Mouse (Mus musculus) brain, embryonic 14.5 days (tissue): Measurements from ENCODE around the gene Mcam. TPM values are rescaled to one million over a fixed set of nuclear protein-coding genes. Genes with fewer than 3 reads are reported as not detected.
A peak's percentile ranks its signal among the peaks of the same experiment; 100 is the strongest.
"Not testable (repeated sequence)": the region's sequence is repeated elsewhere in the genome, so short reads cannot be mapped to it uniquely, and the experiment has no call there.

Source experiments
- DNase-seq: peaks from one replicate; pipeline ENCODE4 v3.0.0-alpha.2; 2011; ENCODE audit warnings: low read depth
- CTCF ChIP-seq: fragments of 200-500 bp; IDR thresholded peaks from 2 replicates; pipeline ENCODE4 v1.5.1; 2012; ENCODE audit warnings: inconsistent platforms, mild to moderate bottlenecking, moderate library complexity, borderline replicate concordance; ENCODE audit not compliant: insufficient read depth, insufficient read length; ENCODE audit errors: extremely low read depth
- POLR2A ChIP-seq: fragments of 200-500 bp; IDR thresholded peaks from 2 replicates; pipeline ENCODE4 v1.6.1; 2012; ENCODE audit warnings: mild to moderate bottlenecking, inconsistent platforms, borderline replicate concordance; ENCODE audit not compliant: poor library complexity, insufficient read depth, insufficient read length, severe bottlenecking; ENCODE audit errors: extremely low read depth
- polyA plus RNA-seq: library from polyadenylated mRNA; depleted of rRNA; stranded (reverse); fragments of >200 nt; gene quantifications from 2 replicates; pipeline ENCODE4 v1.2.3, GENCODE M21; 2012

Mcam gene
- polyA plus RNA-seq, 1 experiment, result 28.5 TPM

DNA sequence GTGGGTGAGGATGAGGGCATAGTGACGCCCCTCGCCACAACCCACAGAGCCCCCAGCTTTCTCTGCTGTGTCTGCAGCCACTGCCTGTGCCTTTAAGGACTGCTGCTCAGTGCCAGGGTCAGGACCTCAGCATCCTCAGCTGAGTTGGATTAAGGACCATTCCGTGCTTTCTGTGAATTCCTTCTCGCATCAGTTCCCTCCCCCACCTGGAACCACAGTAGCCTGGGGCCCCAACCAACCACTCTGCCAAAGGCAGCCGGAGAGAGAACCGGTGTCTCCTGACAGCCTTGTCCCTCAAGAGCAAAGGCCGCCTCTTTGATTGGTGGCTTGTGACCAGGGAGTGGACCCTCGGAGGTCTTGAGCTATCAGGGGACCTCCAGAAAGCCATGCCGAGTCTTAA is 32.8 kb upstream of the Mcam start, which contains the start of gene Mfrp:
TSS of gene Mfrp (plus strand) at position 240 of the 400 bp plus-strand sequence.
- DNase-seq, result no peak
- TF ChIP-seq POLR2A (no peak), CTCF (no peak)

DNA sequence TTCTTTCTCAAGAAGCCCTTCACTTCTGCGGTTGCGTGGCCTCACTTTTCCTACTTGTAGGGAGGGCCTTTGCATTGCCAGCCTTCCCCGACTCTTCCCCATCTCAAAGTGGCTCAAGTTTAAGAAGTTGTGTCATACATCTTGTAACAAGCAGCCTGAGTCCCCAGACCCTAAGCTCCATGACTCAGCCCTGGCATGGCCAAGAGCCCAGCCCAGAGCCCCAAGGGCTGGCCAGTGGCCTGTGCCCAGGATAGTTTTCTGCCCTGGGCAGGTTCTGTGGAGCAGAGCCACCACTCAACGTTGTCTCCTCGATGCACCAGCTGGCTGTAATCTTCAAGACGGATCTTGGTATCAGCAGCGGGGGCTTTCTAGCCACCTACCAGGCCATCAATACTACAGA is 29.4 kb upstream of the Mcam start:
- no peak for DNase-seq
- TF ChIP-seq CTCF (no peak), POLR2A (no peak)

DNA sequence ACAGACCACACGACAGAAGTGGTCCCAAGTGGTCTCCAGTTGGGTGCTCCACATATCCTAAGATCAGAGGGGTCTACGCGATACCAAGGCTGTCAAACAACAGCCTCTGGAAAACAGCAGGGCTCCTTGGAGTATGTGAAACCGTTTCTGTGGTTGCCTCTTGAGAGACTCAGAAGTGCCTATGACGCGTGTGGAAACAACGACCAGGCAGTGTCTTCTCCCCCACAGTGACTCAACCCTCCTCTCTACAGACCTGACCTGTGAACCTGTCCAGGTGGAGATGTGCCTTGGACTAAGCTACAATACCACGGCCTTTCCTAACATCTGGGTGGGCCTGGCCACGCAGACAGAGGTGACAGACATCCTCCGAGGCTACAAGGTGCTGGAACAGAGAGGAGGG is 28.5 kb upstream of the Mcam start:
- DNase-seq, result no peak
- TF ChIP-seq CTCF (no peak), POLR2A (no peak)

DNA sequence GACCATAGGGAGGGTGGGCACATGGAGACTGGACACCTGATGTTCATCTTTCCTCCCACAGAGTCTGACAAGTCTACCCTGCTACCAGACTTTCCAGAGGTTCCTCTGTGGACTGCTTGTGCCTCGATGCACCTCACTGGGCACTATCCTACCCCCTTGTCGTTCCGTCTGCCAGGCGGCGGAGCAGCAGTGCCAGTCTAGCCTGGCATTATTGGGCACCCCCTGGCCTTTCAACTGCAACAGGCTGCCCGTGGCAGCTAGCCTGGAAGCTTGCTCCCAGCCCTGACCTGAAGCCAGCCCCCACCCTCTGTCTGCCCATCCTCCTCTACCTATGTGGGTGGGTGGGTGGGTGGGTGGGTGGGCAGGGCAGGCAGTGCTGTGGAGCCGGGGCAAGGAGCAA is 28.1 kb upstream of the Mcam start:
- DNase-seq, result no peak
- no peak for TF ChIP-seq POLR2A
- no peak for TF ChIP-seq CTCF

DNA sequence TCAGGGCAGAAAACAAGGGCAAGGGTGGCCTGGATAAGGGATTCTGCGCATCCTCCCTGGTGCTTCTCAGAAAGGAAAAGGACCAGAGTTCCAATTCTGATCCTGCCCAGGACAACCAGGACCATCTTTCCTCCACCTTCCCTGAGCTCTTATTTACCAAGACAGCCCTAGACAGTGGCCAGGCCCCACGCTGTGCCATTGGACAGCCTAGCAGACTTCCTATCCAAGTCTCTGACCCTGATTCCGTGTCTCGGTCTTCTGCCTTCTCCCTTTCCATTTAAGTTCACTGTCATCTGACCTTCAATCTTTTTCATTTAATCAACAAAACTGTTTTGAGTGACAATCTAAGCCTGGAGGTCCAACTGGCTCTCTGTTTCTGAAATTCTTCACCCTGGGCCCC is 27.7 kb upstream of the Mcam start:
- TF ChIP-seq POLR2A (no peak), CTCF (no peak)
- DNase-seq, result no peak

DNA sequence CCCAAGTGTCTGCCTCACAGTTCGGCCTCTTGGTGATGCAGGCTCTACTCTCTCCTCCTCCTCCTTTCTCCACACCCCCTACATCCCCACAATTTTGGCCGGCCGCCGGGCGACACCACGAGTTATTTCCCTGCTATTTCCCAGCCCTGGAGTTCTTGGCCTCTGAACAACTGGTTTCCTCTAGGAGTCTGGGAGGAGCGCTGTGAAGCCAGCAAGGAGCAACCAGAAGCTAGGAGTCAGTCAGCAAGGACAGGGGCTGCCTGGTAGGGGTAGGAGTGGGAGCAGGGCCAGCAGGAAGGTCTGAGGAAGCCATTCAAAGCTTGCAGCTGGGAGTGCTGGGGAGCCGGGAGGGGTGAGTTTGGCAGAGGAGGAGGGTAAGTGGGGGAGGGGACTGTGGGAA is 27.2 kb upstream of the Mcam start, which contains the start of gene C1qtnf5:
TSS of gene C1qtnf5 (plus strand) at position 136 of the 400 bp plus-strand sequence.
- TF ChIP-seq POLR2A (no peak), CTCF (no peak)
- peak; percentile 88 for DNase-seq

DNA sequence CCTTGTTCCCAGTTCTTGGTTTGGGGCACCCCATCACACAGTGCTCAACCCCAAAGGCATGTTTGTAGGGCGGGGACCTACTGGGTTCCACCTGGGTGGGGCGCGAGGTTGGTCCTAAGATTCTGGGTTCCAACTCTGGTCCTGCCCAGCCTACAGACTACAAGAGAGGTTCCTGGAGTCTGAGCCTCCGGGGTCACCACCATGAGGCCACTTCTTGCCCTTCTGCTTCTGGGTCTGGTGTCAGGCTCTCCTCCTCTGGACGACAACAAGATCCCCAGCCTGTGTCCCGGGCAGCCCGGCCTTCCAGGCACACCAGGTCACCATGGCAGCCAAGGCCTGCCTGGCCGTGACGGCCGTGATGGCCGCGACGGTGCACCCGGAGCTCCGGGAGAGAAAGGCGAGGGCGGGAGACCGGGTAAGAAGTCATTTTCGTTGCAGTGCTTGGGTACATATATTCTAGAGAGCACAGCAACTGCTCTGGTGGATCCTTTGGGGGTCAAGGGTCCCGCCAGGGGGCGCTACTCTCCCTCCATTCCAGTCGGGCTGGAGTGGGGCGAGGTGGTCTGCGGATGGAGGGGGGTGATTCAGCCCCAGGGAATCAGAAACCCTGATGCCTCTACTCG is 26.6 kb upstream of the Mcam start:
- DNase-seq, result peak; percentile 39
- peak; percentile 58 for TF ChIP-seq CTCF
- TF ChIP-seq POLR2A, result no peak

DNA sequence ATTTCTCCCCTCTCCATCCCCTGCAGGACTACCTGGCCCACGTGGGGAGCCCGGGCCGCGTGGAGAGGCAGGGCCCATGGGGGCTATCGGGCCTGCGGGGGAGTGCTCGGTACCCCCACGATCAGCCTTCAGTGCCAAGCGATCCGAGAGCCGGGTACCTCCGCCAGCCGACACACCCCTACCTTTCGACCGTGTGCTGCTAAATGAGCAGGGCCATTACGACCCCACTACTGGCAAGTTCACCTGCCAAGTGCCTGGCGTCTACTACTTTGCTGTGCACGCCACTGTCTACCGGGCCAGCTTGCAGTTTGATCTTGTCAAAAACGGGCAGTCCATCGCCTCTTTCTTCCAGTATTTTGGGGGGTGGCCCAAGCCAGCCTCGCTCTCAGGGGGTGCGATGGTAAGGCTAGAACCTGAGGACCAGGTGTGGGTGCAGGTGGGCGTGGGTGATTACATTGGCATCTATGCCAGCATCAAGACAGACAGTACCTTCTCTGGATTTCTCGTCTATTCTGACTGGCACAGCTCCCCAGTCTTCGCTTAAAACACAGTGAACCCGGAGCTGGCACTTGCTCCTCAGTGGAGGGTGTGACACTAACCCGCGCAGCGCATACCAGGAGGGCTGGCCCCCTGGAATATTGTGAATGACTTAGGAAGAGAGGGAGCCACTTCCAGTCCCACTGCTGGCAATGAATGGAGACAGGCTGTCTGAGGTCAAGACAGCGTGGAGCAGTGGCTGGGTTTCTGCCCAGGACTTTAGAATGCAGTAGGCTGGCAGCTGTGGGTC is 25.8 kb upstream of the Mcam start:
- TF ChIP-seq POLR2A, result no peak
- TF ChIP-seq CTCF, result no peak
- DNase-seq, result no peak

DNA sequence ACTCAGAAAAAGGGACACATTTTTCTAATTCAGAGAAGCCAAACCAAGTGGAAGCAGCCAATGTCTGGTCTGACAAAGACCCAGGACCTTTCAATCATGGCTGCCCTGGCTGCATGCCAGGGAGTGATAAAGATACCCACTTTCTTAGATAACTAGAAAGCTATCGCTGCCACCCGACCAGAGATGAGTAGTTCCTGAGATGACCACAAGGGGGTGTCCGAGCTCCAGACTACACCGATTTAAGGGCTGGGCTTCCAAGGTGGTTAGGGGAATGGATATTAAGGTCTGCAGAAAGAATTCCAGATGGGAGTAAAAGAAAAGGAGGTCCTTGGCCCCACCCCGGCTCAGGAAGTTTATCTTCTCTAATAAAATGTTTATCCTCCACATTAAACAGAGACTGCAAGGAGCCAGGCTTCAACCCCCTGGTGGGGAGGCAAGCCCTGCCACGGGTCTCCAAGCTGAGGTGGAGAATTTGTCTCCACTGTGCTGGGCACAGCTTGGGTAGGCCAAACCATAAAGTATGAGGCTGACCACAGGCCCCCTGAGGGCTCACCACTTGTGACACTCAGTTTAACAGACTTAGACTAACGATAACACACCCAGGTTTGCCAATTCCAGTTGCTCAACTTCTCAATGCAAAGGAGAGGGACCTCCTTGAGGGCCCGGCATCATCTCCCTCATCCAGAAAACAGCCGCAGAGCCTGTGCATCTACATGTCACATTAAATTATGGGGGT is 24.7 kb upstream of the Mcam start:
- TF ChIP-seq CTCF (peak; percentile 79), POLR2A (no peak)
- peak; percentile 82 for DNase-seq

DNA sequence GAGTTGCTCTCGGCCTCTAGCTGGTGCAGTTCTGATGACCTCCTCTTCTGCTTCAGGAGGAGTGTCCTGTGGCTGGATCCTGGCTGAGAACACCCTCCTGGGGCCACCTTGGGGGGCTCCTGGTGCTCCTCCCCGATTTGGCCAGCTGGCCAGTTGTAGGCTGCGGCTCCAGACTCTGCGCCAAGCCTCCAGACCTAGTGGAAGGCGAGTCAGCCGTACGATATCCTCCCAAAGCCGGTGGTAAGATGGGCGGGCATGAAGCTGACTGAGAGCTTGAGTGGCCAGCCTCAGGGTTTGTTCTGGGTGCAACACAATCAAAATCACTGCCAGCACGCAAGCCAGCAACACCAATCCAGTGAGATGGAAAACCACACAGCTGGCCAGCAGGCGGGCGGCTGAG is 22.4 kb upstream of the Mcam start:
- not testable (repeated sequence) for DNase-seq

DNA sequence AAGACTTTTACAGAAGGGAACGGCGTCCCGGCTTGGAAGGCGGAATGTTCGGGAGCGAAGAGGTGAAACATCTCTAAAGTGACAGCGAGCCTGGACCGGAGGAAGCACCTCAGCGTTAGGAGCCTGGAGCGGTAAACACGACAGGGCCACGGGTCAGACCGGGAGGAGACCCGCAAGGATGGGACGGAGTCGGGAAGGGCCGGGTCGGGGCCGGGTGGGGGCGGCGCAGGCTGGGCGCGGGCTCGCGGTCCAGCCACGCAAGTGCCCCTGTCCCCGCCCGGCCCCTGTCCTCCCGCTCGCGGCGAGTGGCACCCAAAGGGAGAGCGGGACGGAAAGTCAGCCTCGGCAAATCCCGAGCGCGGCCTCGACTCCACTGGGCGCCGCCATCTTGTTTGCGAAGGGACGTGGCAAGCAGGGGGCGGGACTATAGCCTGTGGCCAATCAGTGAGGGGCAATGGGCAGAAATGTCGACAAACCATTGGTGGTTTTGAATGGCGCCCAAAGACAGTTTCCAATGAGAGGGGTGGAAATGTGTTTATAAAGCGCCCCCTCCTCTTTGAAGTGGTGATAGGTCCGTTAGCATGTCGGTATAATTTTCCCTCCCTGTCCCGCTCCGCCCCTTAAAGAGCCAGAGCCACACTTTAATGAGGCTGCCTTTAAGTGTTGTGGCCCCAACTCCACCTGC is 21.0 kb upstream of the Mcam start, which contains the start of the genes Gm49380 and Rnf26:
TSS of gene Gm49380 (minus strand) at position 396 of the 685 bp plus-strand sequence.
TSS of gene Rnf26 (minus strand) at position 413 of the 685 bp plus-strand sequence.
- DNase-seq, result peak; percentile 100
- TF ChIP-seq POLR2A (peak; percentile 18; the same call in 1 of the 2 replicates), CTCF (no peak)

DNA sequence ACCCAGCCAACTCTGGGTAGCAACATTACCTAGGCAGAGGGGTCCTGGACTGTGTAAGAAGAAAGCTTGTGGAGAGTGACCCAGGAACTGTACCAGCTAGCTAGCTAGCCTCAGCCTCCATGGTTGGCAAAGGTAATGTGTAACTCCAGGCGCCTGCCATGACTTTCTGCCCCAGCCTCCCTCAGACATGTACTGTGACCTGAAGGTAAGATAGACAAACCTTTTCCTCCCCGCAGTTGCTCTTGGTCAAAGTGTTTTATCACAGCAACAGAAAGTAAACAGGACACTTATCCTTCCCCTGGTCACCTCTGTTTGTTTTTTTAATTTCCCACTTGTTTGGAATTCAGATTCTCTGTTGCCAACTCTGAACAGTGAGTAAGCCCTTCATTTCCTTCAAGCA is 19.8 kb upstream of the Mcam start:
- no peak for DNase-seq
- TF ChIP-seq CTCF, result no peak
- TF ChIP-seq POLR2A, result no peak

DNA sequence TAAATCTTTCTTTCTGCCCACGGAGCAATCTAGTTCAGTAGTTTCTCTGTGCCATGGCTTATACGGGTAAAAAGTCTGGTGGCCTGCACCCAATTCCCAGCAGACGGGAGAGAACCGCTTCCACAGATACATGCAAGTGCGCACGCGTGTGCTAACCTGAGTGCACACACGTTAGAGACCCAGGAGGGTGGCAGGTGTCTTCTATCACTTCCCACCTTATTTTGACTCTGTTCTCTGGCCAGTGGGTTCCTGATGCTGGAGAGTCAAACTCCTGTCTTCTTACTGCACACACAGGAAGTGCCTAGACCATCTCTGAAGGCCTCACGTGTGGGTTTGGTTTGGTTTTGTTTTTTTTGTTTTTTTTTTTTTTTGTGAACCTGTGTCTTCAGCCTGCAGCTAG is 18.7 kb upstream of the Mcam start:
- no peak for TF ChIP-seq CTCF
- TF ChIP-seq POLR2A, result no peak
- no peak for DNase-seq

DNA sequence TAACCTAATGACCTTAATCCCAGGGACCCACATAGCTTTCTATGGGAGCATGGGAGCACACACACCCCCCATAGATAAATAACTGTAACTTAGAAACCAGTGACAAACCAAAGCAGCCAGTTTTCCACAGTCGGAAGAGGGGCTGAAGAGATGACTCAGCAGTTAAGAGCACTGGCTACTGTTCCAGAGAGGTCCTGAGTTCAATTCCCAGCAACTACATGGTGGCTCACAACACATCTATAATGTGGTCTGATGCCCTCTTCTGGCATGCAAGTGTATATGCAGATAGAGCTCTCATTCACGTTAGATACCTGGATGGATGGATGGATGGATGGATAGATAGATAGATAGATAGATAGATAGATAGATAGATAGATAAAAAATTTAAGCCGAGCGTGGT is 18.1 kb upstream of the Mcam start:
- no peak for DNase-seq
- TF ChIP-seq POLR2A, result no peak
- TF ChIP-seq CTCF, result 0 out of 2 replicates have a peak, but pooled peaks have one; percentile 5
